Mouse (Mus musculus): ENCODE measurements around the gene Ttc19. TPM values are rescaled to one million over a fixed set of nuclear protein-coding genes. Genes with fewer than 3 reads are reported as not detected.

Gene Ttc19
- total and polyA plus RNA-seq, 3 experiments, result 11.4 to 12.7 TPM; not detected in 1

DNA sequence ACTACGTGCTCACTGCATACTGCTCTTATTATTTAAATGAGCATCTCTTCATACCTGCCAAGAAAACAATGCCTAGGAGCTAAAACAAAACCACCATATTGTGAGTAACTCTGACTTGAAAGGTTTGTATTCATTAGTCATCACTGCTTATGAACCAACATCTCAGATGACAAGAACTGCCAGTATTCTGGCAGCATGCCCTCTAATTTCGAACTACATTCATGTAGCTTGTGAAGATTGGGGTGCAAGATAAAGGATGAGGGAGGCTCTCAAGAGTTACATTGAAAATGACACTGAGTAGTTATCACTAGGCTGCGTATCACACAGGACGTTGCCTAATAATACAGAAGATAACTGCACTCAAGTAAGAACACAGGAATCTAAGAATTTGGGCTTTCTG lies 51.0 kb downstream of the Ttc19 start:
- H3K9me3 ChIP-seq (replicated peaks; ENCODE audit: insufficient read depth, low read length), result no peaks in the 10 kb centered on the region
- peak overlapping the region; percentile 63 for H3K27ac ChIP-seq (ENCODE audit: control insufficient read depth, low read depth, low read length)
- no peaks in the 10 kb centered on the region; the same call in 1 of the 2 replicates for H3K79me2 ChIP-seq (ENCODE audit: control insufficient read depth, insufficient read depth, low read length, poor library complexity)
- peak; percentile 92 for DNase-seq (ENCODE audit: low read depth, low spot score)
- no peak overlapping the region for H3K9ac ChIP-seq (ENCODE audit: control insufficient read depth, low read depth, low read length, poor library complexity, severe bottlenecking)
- no peaks in the 10 kb centered on the region for H3K27me3 ChIP-seq (ENCODE audit: control insufficient read depth in 1 of 2, insufficient read depth in 2 of 2, low read length in 2 of 2)
- peaks cover 10 to 14% of the 10 kb centered on the region in 2 experiments for H3K4me1 ChIP-seq (ENCODE audit: control insufficient read depth in 1 of 2, insufficient read depth in 2 of 2, low read length in 2 of 2)
- H3K4me3 ChIP-seq (ENCODE audit: control insufficient read depth in 1 of 2, insufficient read depth in 1 of 2, low read depth in 2 of 2, low read length in 2 of 2), result no peak overlapping the region
- H3K36me3 ChIP-seq (ENCODE audit: control insufficient read depth in 1 of 2, insufficient read depth in 2 of 2, low read length in 2 of 2), result peaks cover 28 to 51% of the 10 kb centered on the region in 2 experiments
- TF ChIP-seq KAT2A (conservative IDR thresholded peaks at IDR 0.05; ENCODE audit: low read depth, low read length), result no peak
- TF ChIP-seq ETS1 (IDR thresholded peaks at IDR 0.05; ENCODE audit: low read depth, low read length), result peak; percentile 87
- TF ChIP-seq BHLHE40 (IDR thresholded peaks at IDR 0.05; ENCODE audit: borderline replicate concordance, low read depth, low read length), result peak; percentile 57; the same call in 1 of the 2 replicates
- no peak for TF ChIP-seq USF1 (IDR thresholded peaks at IDR 0.05; ENCODE audit: low read depth, low read length)
- no peak for TF ChIP-seq ZNF384 (IDR thresholded peaks at IDR 0.05; ENCODE audit: low read depth, low read length)
- 0 out of 2 replicates have a peak, but pooled peaks have one; percentile 4 for TF ChIP-seq SMC3 (IDR thresholded peaks at IDR 0.05; ENCODE audit: low read depth, low read length)
- TF ChIP-seq MYC (IDR thresholded peaks at IDR 0.05; ENCODE audit: low read depth, low read length), result no peak
- no peak for TF ChIP-seq UBTF (IDR thresholded peaks at IDR 0.05; ENCODE audit: borderline replicate concordance, insufficient read depth, low read depth, low read length)
- TF ChIP-seq MYB (IDR thresholded peaks at IDR 0.05; ENCODE audit: low read depth, low read length), result no peak
- no peak for TF ChIP-seq MAFK (IDR thresholded peaks at IDR 0.05; ENCODE audit: borderline replicate concordance, low read depth, low read length)
- TF ChIP-seq E2F4 (IDR thresholded peaks at IDR 0.05; ENCODE audit: borderline replicate concordance, low read depth, low read length), result no peak
- peak; percentile 68 for TF ChIP-seq SIN3A (IDR thresholded peaks at IDR 0.05; ENCODE audit: low read length)
- TF ChIP-seq TAL1 (IDR thresholded peaks at IDR 0.05; ENCODE audit: low read length), result no peak
- no peak for TF ChIP-seq ELF1 (IDR thresholded peaks at IDR 0.05; ENCODE audit: low read depth, low read length)
- no peak for TF ChIP-seq HCFC1 (IDR thresholded peaks at IDR 0.05; ENCODE audit: low read depth, low read length)
- no peak for TF ChIP-seq ZKSCAN1 (IDR thresholded peaks at IDR 0.05; ENCODE audit: low read depth, low read length)
- 0 out of 2 replicates have a peak, but pooled peaks have one; percentile 27 for TF ChIP-seq RCOR1 (IDR thresholded peaks at IDR 0.05; ENCODE audit: low read depth, low read length)
- no peak for TF ChIP-seq POLR2A (IDR thresholded peaks at IDR 0.05; ENCODE audit: control insufficient read depth in 1 of 2, insufficient read depth in 1 of 2, low read depth in 1 of 2, low read length in 2 of 2, poor library complexity in 1 of 2)
- TF ChIP-seq CHD2 (IDR thresholded peaks at IDR 0.05; ENCODE audit: low read length), result no peak
- TF ChIP-seq POLR2AphosphoS5 (IDR thresholded peaks at IDR 0.05; ENCODE audit: borderline replicate concordance, low read depth, low read length), result no peak
- TF ChIP-seq CTCF (IDR thresholded peaks at IDR 0.05 in 2 of 3, conservative IDR thresholded peaks at IDR 0.05 in 1 of 3; ENCODE audit: control insufficient read depth in 1 of 3, insufficient read depth in 1 of 3, low read depth in 2 of 3, low read length in 3 of 3, poor library complexity in 1 of 3, severe bottlenecking in 1 of 3), result no peak
- TF ChIP-seq CHD1 (IDR thresholded peaks at IDR 0.05; ENCODE audit: low read depth, low read length), result no peak
- TF ChIP-seq MXI1 (IDR thresholded peaks at IDR 0.05; ENCODE audit: low read depth, low read length), result 0 out of 2 replicates have a peak, but pooled peaks have one; percentile 47
- TF ChIP-seq RAD21 (IDR thresholded peaks at IDR 0.05; ENCODE audit: low read depth, low read length), result no peak
- no peak for TF ChIP-seq ZC3H11A (IDR thresholded peaks at IDR 0.05; ENCODE audit: low read depth, low read length)
- TF ChIP-seq GATA1 (IDR thresholded peaks at IDR 0.05; ENCODE audit: low read depth, low read length), result peak; percentile 98
- no peak for TF ChIP-seq MEF2A (IDR thresholded peaks at IDR 0.05; ENCODE audit: extremely low read depth, insufficient replicate concordance, low read depth, low read length, poor library complexity, severe bottlenecking)
- no peak for TF ChIP-seq USF2 (IDR thresholded peaks at IDR 0.05; ENCODE audit: borderline replicate concordance in 1 of 2, insufficient read depth in 1 of 2, low read depth in 1 of 2, low read length in 2 of 2)
- no peak for TF ChIP-seq MAX (IDR thresholded peaks at IDR 0.05; ENCODE audit: low read length)
- no peak for TF ChIP-seq TCF12 (IDR thresholded peaks at IDR 0.05; ENCODE audit: low read depth, low read length)
- TF ChIP-seq NRF1 (IDR thresholded peaks at IDR 0.05; ENCODE audit: insufficient read depth, low read depth, low read length, poor library complexity, severe bottlenecking), result no peak
- TF ChIP-seq MAZ (IDR thresholded peaks at IDR 0.05; ENCODE audit: low read depth, low read length), result no peak
- TF ChIP-seq EP300 (IDR thresholded peaks at IDR 0.05; ENCODE audit: low read depth in 1 of 2, low read length in 2 of 2), result peak; percentile 49 to 50; a peak in 2 of 4 replicates
- TF ChIP-seq JUND (IDR thresholded peaks at IDR 0.05; ENCODE audit: low read depth, low read length), result no peak
- no peak for TF ChIP-seq GABPA (IDR thresholded peaks at IDR 0.05; ENCODE audit: low read depth, low read length)
- TF ChIP-seq POLR2AphosphoS2 (IDR thresholded peaks at IDR 0.05; ENCODE audit: low read length), result no peak
- TF ChIP-seq TBP (IDR thresholded peaks at IDR 0.05; ENCODE audit: low read depth, low read length), result no peak
- no peak for TF ChIP-seq NELFE (IDR thresholded peaks at IDR 0.05; ENCODE audit: low read depth, low read length)
